Mouse (Mus musculus): ENCODE measurements around the gene Rtn4. TPM values are rescaled to one million over a fixed set of nuclear protein-coding genes. Genes with fewer than 3 reads are reported as not detected.
A peak's percentile ranks its signal among the peaks of the same experiment; 100 is the strongest.

Rtn4 gene
- polyA plus RNA-seq, 1 experiment: 418 TPM

DNA sequence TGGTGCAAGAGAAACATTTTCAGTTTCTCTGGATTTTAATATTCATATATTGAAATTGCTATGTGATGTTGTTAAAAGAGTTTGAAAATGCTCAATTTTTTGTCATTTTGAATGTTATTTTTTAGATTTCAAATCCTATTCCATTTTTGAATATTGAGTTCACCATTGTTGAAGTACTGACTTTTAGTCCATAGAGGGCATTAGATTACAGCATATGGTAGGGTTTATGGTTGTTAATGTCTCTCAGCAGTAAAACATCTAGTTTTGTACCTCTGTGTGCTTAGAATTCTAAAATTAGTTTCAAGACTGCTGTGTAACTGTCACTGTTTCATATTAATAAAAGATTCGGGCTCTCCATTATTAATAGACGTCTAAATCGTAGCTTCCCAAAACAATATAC lies 22.8 kb downstream of the Rtn4 start:
- TF ChIP-seq CTCF (IDR thresholded peaks at IDR 0.05; ENCODE audit: borderline replicate concordance, insufficient read depth, low read depth, low read length): no peak; the same call in 1 of the 2 replicates
- no peak for TF ChIP-seq POLR2A (IDR thresholded peaks at IDR 0.05; ENCODE audit: borderline replicate concordance, insufficient read depth, low read length)
- H3K4me1 ChIP-seq (ENCODE audit: control insufficient read depth, insufficient read depth, low read length): no peaks in the 10 kb centered on the region
- no peaks in the 10 kb centered on the region for H3K27me3 ChIP-seq (ENCODE audit: control insufficient read depth, insufficient read depth, low read length)
- WGBS: 75% methylated on average over 3 of the region's 3 CpGs
- H3K27ac ChIP-seq (ENCODE audit: insufficient read depth, low read length): no peak overlapping the region
- DNase-seq: no peak
- H3K4me3 ChIP-seq (replicated peaks; ENCODE audit: insufficient read depth, low read depth, low read length): no peak overlapping the region

DNA sequence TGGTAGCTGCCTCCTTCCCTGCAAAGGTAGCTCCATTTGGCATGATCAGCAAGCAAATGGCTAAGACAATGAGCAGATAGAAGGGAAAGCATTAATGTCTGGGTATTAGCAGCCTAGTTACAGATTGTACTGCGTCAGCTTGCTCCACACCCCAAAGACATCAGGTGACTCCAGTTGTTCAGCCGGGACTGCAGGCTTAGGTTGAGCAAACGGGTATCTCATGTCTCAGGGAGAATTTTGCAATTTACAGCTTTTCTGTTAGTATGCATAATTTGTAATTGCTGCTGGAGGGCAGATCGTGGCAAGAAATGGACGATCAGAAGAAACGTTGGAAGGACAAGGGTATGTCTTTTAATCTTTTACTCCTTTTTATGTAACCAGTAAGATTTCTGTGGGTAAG lies 25.8 kb downstream of the Rtn4 start:
- peak in 1 of 2 experiments; percentile 17 for DNase-seq
- no peak for TF ChIP-seq POLR2A (IDR thresholded peaks at IDR 0.05; ENCODE audit: borderline replicate concordance, insufficient read depth, low read length)
- TF ChIP-seq CTCF (IDR thresholded peaks at IDR 0.05; ENCODE audit: borderline replicate concordance, insufficient read depth, low read depth, low read length): no peak
- WGBS: 81% methylated on average over 6 of the region's 6 CpGs
- Histone ChIP-seq H3K27ac (ENCODE audit: insufficient read depth, low read length) (no peak overlapping the region), H3K4me1 (ENCODE audit: control insufficient read depth, insufficient read depth, low read length) (no peaks in the 10 kb centered on the region), H3K27me3 (ENCODE audit: control insufficient read depth, insufficient read depth, low read length) (no peaks in the 10 kb centered on the region), H3K4me3 (replicated peaks; ENCODE audit: insufficient read depth, low read depth, low read length) (no peak overlapping the region)

DNA sequence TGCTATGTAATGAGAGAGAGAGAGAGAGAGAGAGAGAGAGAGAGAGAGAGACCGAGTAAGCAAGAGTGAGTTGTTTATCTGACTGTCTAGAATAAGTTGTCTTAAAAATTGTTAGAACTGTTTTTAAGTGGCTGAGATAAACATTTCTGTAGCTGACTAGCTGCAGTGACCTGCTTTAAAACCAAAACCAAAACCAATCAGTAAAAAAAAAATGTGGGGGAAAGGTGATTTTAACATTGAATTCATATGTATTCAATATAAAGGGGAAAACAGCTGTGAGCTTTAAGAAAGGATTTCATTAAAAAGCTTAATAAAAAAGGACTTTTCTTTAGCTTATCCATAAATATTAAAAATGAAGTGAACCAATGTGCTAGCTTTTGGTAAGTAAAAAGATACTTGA lies 26.9 kb downstream of the Rtn4 start:
- Histone ChIP-seq H3K4me3 (replicated peaks; ENCODE audit: insufficient read depth, low read depth, low read length) (no peak overlapping the region), H3K4me1 (ENCODE audit: control insufficient read depth, insufficient read depth, low read length) (no peaks in the 10 kb centered on the region), H3K27ac (ENCODE audit: insufficient read depth, low read length) (no peak overlapping the region), H3K27me3 (ENCODE audit: control insufficient read depth, insufficient read depth, low read length) (no peaks in the 10 kb centered on the region)
- WGBS: 81% methylated on average over 1 of the region's 1 CpGs
- no peak for DNase-seq
- TF ChIP-seq CTCF (IDR thresholded peaks at IDR 0.05; ENCODE audit: borderline replicate concordance, insufficient read depth, low read depth, low read length) (no peak), POLR2A (IDR thresholded peaks at IDR 0.05; ENCODE audit: borderline replicate concordance, insufficient read depth, low read length) (no peak)

DNA sequence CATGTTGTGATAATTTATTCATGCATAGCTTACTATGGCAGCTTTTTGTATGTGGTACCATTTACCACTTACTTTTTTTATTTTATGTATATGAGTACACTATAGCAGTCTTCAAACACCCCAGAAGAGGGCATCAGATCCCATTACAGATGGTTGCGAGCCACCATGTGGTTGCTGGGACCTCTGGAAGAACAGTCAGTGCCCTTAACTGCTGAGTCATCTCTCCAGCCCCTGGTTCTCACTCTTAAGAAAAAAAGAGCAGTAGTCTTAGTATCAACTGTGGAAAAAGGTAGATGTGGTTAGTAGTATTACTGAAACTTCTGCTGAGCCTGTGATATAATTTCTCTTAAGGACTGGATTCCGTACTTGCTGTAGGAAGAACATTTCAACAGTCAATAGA lies 31.5 kb downstream of the Rtn4 start:
- DNase-seq: no peak
- no peaks in the 10 kb centered on the region for H3K27me3 ChIP-seq (ENCODE audit: control insufficient read depth, insufficient read depth, low read length)
- H3K4me3 ChIP-seq (replicated peaks; ENCODE audit: insufficient read depth, low read depth, low read length): no peak overlapping the region
- no peak overlapping the region for H3K27ac ChIP-seq (ENCODE audit: insufficient read depth, low read length)
- no peaks in the 10 kb centered on the region; the same call in 1 of the 2 replicates for H3K4me1 ChIP-seq (ENCODE audit: control insufficient read depth, insufficient read depth, low read length)
- TF ChIP-seq POLR2A (IDR thresholded peaks at IDR 0.05; ENCODE audit: borderline replicate concordance, insufficient read depth, low read length) (no peak), CTCF (IDR thresholded peaks at IDR 0.05; ENCODE audit: borderline replicate concordance, insufficient read depth, low read depth, low read length) (no peak)
- WGBS: 93% methylated on average over 2 of the region's 2 CpGs

DNA sequence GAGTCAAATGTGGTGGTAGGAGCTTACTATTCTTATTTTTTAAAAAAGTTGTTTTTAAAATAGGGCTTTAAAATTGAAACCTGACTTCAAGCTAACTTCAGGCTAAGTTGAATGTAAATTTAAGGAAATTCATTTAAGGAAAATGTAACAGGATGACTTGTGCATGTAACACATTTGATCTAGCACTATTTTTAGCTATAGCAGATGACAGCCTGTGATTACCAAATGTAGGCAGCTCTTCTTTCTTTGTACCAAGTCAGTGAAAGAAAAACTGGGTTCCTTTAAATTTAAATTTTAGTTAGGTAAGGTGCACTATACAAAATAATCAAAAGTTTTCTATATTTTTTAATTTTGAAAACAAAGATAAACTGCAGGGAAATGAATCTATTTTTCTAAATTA lies 32.4 kb downstream of the Rtn4 start:
- no peak overlapping the region for H3K4me3 ChIP-seq (replicated peaks; ENCODE audit: insufficient read depth, low read depth, low read length)
- no peak for DNase-seq

DNA sequence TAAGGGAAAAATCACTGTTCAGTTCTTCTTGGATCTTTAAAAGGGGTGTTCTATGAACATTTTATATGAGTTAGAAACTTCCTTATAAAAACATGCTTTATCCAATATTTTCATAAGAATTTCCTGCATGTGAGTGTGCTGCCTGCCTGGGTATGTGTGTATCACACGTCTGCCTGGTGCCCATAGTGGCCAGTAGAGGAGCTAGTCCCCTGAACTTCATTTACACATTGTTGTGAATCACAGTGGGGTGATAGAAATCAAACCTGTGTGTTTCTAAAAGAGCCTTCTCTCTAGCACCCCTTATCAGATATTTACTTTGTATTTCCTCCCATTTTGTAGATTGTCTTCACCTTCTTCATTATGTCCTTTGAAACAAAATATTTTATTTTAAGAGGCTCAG lies 32.9 kb downstream of the Rtn4 start:
- WGBS: 88% methylated on average over 1 of the region's 1 CpGs
- H3K4me3 ChIP-seq (replicated peaks; ENCODE audit: insufficient read depth, low read depth, low read length): no peak overlapping the region
- TF ChIP-seq POLR2A (IDR thresholded peaks at IDR 0.05; ENCODE audit: borderline replicate concordance, insufficient read depth, low read length) (no peak), CTCF (IDR thresholded peaks at IDR 0.05; ENCODE audit: borderline replicate concordance, insufficient read depth, low read depth, low read length) (no peak)
- H3K27me3 ChIP-seq (ENCODE audit: control insufficient read depth, insufficient read depth, low read length): no peaks in the 10 kb centered on the region
- H3K4me1 ChIP-seq (ENCODE audit: control insufficient read depth, insufficient read depth, low read length): no peaks in the 10 kb centered on the region; the same call in 1 of the 2 replicates
- no peak overlapping the region for H3K27ac ChIP-seq (ENCODE audit: insufficient read depth, low read length)
- DNase-seq: no peak

More for the DNA sequence above, 32.4 kb downstream of the Rtn4 start:
- H3K27me3 ChIP-seq (ENCODE audit: control insufficient read depth, insufficient read depth, low read length): no peaks in the 10 kb centered on the region
- TF ChIP-seq CTCF (IDR thresholded peaks at IDR 0.05; ENCODE audit: borderline replicate concordance, insufficient read depth, low read depth, low read length) (no peak), POLR2A (IDR thresholded peaks at IDR 0.05; ENCODE audit: borderline replicate concordance, insufficient read depth, low read length) (no peak)
- H3K4me1 ChIP-seq (ENCODE audit: control insufficient read depth, insufficient read depth, low read length): no peaks in the 10 kb centered on the region; the same call in 1 of the 2 replicates
- no peak overlapping the region for H3K27ac ChIP-seq (ENCODE audit: insufficient read depth, low read length)

DNA sequence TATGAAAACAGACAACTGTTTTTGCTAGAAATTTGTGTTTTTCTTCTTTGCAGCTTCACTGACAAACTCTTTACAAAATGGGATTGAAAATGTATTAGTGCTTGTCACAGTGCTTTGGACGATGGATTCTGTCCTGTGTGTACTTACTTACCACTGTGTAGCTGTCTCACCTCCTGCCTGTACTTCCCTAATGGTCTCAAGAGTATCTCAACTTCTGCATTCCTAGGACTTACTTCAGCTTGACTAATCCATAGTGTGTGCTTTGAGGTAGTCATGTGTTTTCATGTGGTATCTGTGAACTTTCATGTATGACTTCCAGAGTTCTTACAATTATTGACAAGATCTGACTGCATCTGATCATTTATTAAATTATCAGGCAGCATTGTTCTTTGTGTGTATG lies 35.2 kb downstream of the Rtn4 start:
- Histone ChIP-seq H3K4me3 (replicated peaks; ENCODE audit: insufficient read depth, low read depth, low read length) (no peak overlapping the region), H3K4me1 (ENCODE audit: control insufficient read depth, insufficient read depth, low read length) (no peaks in the 10 kb centered on the region; the same call in 1 of the 2 replicates), H3K27me3 (ENCODE audit: control insufficient read depth, insufficient read depth, low read length) (no peaks in the 10 kb centered on the region), H3K27ac (ENCODE audit: insufficient read depth, low read length) (no peak overlapping the region)
- TF ChIP-seq POLR2A (IDR thresholded peaks at IDR 0.05; ENCODE audit: borderline replicate concordance, insufficient read depth, low read length) (no peak), CTCF (IDR thresholded peaks at IDR 0.05; ENCODE audit: borderline replicate concordance, insufficient read depth, low read depth, low read length) (no peak)
- 83% methylated on average over 1 of the region's 1 CpGs for WGBS
- DNase-seq: no peak

DNA sequence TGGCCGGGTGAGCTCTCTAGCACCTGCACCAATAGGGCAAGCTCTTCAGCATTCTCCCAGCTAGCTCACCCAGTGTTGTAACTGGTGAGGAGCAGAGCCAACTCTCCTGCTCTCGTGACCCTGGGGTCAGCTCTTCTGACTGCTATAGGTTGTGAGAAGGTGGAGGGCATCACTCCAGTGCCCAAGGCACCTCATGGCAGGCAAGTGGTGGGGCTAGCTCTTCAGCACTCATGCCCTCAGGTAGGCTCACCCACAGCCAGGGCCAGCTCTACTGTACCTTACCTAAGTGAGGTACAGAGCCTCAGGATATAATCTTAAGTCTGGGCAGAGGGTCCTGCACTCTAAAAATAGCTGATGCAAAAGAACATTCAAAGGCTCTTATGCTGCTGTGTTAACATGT lies 47.0 kb downstream of the Rtn4 start:
- Histone ChIP-seq H3K27ac (ENCODE audit: insufficient read depth, low read length) (no peak overlapping the region), H3K4me3 (replicated peaks; ENCODE audit: insufficient read depth, low read depth, low read length) (no peak overlapping the region), H3K4me1 (ENCODE audit: control insufficient read depth, insufficient read depth, low read length) (no peaks in the 10 kb centered on the region), H3K27me3 (ENCODE audit: control insufficient read depth, insufficient read depth, low read length) (no peaks in the 10 kb centered on the region)
- DNase-seq: no peak
- WGBS: 93% methylated on average over 2 of the region's 2 CpGs
- TF ChIP-seq CTCF (IDR thresholded peaks at IDR 0.05; ENCODE audit: borderline replicate concordance, insufficient read depth, low read depth, low read length) (no peak), POLR2A (IDR thresholded peaks at IDR 0.05; ENCODE audit: borderline replicate concordance, insufficient read depth, low read length) (no peak)
